Mouse (Mus musculus) A20 (cell line): ENCODE results near the gene Dvl3.

Experiments used
- DNase-seq: peaks from one replicate; pipeline ENCODE4 v3.0.0-alpha.2; 2011; ENCODE audit warnings: low read depth, low spot score

Dvl3 gene

DNA sequence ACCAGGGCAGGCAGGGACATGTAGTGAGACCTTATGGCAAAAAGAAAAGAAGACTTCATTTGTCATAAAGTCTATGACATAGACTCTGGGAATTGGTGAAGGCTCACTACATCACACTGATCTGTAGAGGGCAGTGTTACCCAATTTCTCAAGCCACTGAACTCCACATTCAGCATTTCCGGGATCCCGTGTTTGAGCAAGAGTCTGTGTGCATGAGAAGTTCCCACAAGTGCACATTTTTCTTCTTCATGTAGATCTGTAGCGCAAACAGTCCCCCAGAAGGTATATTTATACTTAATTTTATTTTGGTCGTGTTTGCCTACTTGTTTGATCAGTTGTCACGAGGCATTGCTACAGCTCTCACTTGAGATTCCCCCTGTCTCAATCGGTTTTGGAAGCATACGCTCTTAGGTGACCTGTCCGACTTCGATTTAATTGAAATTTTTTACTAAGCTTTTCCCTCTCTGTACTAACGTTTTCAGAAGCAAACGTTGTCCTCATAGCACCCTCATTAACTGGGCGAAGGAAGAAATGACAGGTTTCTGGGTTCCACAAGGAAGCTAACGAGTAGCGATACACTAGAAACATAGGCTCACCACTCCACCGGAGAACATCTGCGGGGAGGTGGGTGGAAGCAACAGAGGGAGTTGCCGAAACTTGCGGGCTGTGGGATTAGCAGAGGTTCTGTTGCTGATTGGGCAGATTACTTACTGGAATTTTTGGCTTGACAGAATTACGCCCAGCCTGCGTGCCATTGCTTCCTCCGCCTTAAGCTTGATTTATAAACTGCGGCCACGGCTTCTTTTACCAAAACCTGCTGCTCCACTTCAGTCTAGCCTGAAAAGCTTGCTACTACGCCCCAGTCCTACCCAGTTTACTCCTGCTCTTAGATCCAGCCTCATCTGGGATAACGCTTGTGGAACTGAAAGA, 19.8 kb upstream of the Dvl3 start:
- peak; percentile 78 for DNase-seq

DNA sequence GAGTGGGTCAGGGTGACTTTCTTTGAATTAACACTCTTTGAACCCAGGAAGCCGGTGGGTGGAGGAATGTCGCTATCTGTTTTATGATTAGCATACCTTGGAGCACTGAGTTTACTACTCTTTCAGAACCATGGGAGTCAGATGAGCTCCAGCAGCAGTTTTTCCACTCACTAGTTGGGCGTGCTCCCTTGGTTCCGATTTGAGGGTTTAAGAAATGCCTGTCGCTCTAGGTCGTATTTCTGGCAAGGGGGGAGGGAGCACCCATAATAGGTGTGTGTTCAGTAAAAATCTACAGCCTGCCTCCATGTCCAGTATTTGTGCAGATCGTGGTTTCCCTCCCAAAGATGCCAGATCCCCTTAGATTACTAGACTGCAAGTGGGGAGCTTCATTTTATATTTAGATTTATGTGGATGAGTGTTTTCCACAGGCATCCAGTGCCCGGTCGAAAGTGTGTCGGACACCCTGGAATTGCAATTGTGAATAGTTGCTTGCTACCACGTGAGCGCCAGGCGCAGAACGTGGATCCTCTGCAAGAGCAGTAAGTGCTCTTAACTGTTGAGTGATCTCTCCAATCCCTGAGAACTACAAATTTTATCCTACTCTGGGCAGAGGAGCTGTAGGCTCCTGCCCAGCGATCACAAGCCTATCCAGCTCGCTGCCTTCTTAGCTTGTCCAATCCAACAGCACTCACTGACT, 18.7 kb upstream of the Dvl3 start:
- no peak for DNase-seq

GRCm38 (mm10) chr16:20498677-20499475, 17.9 kb upstream of the Dvl3 start, which contains the start of gene Eif2b5:
TSS of gene Eif2b5 (plus strand) at chr16:20498817.
- peak; percentile 97 for DNase-seq

- no peak for DNase-seq
Observed at GRCm38 (mm10) chr16:20506000-20506399, 10.8 kb upstream of the Dvl3 start.

- DNase-seq = peak; percentile 27
Observed at GRCm38 (mm10) chr16:20509349-20509748, 7.4 kb upstream of the Dvl3 start.

DNA sequence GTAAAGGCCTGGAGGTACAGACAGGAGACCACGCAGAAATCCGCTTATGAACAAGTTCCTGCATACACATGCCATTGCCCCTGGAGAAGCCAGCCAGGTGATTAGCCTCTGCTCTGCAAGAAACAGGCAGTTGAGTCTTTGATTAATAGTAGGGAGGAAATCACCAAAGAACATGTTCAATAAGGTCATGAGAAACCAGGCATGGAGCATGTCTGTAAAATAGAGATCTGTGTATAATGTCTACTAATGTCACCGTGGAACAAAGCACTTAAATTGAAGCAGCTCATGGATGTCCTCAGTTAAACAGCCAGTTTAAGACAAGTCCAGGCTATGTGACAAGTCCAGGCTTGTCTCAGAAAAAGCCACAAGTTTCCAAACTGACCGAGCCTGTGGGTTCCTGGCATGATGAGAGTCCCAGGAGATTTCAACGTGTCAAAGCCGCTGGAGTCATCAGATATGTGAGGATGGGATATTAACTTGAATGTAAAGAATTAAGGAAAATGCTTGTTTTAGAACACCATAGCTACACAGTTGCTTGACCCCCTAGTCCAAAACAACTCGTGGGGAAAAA, 5.4 kb upstream of the Dvl3 start:
- no peak for DNase-seq

- DNase-seq = no peak
Observed at GRCm38 (mm10) chr16:20516032-20516431, 750 bp upstream of the Dvl3 start.

GRCm38 (mm10) chr16:20517216-20517615, 434 bp downstream of the Dvl3 start:
- no peak for DNase-seq

DNA sequence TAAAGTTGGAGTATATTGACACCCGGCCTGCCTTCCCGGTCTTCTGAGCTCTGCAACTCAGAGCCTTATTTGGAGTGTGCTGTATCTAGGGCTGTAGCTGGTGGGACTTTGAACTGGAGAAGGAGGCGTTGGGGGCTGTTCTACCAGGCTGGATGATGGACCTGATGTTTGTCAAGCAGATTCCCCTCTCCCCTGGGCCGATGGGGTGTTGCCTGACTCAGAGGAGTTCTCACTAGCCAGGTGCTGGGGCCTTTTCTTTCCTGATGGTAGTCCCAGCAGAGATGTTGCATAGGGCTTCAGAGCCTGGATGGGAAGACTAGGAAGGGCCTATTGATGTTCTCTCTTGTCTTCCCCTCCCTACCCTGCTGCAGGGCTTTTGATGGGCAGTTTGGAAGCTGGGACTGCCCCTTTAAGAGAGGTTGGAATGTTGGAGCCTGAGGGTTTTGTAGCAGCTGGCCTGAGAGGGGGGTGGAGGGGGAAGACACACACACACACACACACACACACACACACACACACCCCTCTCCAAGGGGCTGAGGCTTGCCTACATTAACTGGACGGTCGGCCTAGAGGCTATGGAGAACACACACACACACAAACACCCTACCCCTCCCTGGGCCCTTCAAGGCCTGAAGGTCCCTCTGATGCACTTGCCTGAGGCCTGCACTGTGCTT, 1.1 kb downstream of the Dvl3 start:
- DNase-seq = peak; percentile 41

DNA sequence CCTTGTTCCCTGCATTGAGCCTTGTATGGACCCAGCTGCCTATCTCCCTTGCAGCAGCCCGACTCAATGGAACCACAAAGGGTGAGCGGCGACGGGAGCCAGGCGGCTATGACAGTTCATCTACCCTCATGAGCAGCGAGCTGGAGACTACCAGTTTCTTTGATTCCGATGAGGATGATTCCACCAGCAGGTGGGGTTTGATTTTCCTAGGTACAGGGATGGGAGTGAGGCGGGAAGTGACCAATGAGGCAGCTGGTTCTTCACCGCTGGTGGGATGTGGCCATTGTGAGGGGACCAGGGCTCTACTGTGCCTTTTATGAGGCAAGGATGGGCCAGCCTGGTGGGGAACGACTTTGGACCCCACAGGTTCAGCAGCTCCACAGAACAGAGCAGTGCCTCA, 7.1 kb downstream of the Dvl3 start:
- no peak for DNase-seq

GRCm38 (mm10) chr16:20528779-20529178, 12.0 kb downstream of the Dvl3 start:
- no peak for DNase-seq

DNA sequence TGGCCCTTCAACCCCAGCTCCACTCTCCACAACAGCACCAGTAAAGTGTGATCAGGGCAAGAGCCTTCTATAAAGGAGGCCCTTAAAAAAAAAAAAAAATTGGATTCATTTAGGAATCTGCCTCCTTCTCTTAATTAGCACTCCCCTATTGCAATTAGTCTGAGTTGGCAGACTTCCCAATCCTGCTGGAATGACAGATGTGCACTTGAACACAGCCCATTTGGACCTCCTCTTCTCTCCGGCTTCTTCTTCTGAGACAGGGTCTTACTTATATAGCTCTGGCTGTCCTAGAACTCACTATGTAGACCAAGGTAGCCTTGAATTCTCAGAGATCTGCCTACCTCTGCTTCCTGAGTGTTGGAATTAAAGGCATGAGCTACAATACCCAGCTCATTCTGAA, 12.6 kb downstream of the Dvl3 start:
- DNase-seq = no peak

- no peak for DNase-seq
Observed at GRCm38 (mm10) chr16:20530941-20531340, 14.2 kb downstream of the Dvl3 start.

GRCm38 (mm10) chr16:20534617-20535295, 18.0 kb downstream of the Dvl3 start:
- no peak for DNase-seq

GRCm38 (mm10) chr16:20535296-20536080, 18.7 kb downstream of the Dvl3 start, which contains the start of gene Ap2m1:
TSS of gene Ap2m1 (plus strand) at chr16:20535478.
- peak; percentile 99 for DNase-seq

DNA sequence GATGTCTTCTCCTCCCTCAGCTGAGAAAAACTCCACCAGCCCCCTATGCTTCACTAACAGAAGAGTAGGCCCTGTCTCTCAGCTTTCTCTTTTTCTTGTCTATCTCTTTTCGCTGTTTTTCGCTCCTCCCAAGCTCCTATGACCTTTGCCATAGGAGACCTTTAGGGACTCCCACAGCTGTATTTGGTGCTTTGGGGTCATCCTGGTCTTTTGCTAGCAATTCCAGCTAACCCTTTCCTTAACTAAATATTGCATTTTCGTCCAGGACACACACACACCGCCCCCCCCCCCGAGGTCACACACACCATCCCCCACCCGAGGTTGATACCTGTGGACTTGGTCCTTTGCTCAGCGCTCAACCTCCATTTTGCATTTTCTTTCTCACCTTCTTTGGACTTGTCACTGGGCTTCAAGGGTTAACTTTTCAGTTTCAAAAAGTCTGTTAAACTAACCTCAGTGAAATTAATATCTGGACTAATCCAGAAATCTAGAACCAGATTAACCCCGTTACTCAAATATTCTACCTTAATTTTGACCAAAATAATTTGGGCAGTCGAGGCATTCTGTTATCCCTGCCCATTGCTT, 19.4 kb downstream of the Dvl3 start:
- no peak for DNase-seq

DNA sequence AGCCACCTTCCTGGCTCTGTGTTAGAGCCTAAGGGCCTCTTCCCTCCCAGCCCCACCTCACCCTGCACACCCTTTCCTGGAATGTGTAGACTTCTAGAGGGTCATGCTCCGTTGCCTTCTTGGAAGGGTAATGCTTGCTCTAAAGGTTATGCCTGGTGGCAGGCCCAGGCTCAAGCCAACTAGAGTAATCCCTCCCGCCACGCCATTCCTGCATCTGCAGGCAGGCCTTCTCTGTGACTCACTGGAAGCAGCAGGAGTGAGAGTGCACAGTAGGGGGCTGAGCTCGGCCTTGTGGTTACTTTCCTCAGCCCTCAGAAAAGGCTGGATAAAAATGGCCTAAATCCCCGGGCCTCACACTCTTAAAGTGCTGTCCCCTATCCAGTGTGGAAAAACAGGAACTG, 20.3 kb downstream of the Dvl3 start:
- no peak for DNase-seq

DNA sequence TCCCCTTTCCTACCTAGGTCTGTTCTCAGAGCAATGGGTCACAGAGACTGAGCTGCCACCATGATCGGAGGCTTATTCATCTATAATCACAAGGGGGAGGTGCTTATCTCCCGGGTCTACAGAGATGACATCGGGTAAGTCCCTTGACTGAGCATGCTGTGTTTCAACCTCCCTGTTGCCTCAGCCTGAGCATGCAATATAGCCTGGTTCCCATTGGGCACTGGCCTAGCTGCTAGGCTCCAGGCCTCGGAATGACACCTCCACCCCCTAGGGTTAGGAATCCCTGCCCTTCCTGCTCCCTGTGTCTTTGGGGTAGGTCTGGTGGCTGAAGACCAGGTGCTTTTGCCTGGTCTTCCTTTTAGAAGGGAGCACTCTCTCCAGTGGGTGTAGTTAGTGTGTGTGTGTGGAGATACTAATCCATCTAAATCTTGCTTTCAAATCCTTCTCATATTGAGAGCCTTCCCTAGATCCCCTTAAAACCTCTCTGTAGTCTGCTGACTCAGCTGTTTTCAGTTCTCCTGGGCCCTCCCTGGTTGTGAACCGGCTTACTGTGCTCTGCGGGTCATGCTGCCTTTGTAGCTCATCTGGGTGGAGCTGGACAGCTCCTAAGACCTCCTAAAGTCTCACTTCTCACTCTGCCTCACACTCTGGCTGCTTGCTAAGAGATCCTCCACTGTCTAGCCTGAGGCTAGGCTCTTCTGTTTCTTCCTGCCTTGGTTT, 21.0 kb downstream of the Dvl3 start:
- DNase-seq = no peak

DNA sequence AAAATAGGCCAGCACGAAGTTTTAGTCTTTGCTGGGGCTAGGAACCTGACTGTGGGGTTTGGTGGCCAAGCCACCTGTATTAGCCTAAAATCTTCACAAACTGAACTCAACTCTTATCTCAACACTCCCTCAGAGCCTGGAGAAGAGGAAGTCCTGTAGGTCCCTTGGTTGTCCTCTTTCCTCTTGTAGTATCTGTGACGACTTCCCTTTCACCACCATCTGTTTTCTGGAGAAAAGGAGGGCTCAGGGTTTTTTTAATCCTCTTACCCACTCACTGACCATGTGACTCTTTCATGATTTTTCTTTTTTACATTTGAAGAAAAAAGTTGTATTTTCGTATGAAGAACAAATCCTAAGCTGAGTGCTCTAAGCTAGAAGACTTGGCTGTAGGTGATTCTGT, 22.9 kb downstream of the Dvl3 start:
- no peak for DNase-seq
